Mouse (Mus musculus): ENCODE data around the gene Kctd8. TPM values are rescaled to one million over a fixed set of nuclear protein-coding genes. Genes with fewer than 3 reads are reported as not detected.
"Not testable (repeated sequence)": the region's sequence is repeated elsewhere in the genome, so short reads cannot be mapped to it uniquely, and the experiment has no call there.

Gene Kctd8
- polyA plus RNA-seq, 1 experiment from 2014 or later: 23.4 TPM

DNA sequence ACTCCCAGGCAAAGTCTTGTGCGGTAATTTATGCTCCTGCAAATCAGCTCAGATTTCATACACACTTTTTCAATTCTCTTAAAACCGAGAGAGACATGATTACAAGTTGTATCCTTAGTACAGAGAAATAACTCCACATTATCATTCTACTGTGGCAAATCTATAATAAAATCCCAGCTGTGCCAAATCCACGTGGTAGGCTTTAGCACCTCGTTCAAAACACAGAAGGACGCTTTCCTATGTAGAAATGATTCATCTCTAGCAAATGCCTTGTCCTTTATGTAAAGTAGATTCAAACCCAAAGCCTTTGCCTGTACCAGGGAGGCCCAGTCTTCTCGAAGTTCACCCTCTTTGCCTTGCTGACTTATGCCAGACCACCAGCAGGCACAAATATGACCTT, 57.1 kb downstream of the Kctd8 start:
- H3K36me3 ChIP-seq: no peaks in the 10 kb centered on the region
- no peak for ATAC-seq (ENCODE audit: low FRiP score, low read depth)
- no peak overlapping the region for H3K4me2 ChIP-seq

DNA sequence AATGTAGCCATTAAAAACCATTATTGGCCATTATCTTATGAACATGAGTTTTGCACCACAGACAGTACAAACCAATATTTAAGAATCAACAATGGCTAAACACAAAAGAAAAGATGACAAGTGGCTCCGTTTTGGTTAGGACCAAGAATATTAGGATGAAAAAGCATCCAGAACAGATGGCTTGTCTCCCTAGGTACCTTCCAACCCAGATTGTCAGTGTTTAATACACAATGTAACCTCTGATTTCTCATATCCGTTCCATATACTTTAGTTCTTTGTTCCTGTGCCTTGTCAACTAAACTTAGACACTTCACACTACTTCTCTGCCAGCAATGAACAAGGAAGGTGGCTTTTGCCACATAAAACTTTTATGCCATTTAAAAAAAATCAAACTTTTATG, 89.1 kb downstream of the Kctd8 start:
- 83% methylated on average over 2 of the region's 2 CpGs for WGBS
- no peaks in the 10 kb centered on the region for H3K4me1 ChIP-seq (replicated peaks)
- no peaks in the 10 kb centered on the region for H3K27me3 ChIP-seq
- no peaks in the 10 kb centered on the region for H3K36me3 ChIP-seq
- H3K9ac ChIP-seq: no peak overlapping the region
- no peak overlapping the region for H3K4me2 ChIP-seq
- H3K27ac ChIP-seq (replicated peaks): no peak overlapping the region
- H3K9me3 ChIP-seq: no peaks in the 10 kb centered on the region
- no peak overlapping the region for H3K4me3 ChIP-seq
- ATAC-seq (ENCODE audit: low FRiP score, low read depth): no peak

More for the DNA sequence above, 57.1 kb downstream of the Kctd8 start:
- H3K4me3 ChIP-seq: no peak overlapping the region
- H3K9me3 ChIP-seq: no peaks in the 10 kb centered on the region
- no peak overlapping the region for H3K27ac ChIP-seq (replicated peaks)
- no peaks in the 10 kb centered on the region for H3K4me1 ChIP-seq (replicated peaks)
- 80% methylated on average over 6 of the region's 6 CpGs for WGBS
- no peak overlapping the region for H3K9ac ChIP-seq
- no peaks in the 10 kb centered on the region for H3K27me3 ChIP-seq

DNA sequence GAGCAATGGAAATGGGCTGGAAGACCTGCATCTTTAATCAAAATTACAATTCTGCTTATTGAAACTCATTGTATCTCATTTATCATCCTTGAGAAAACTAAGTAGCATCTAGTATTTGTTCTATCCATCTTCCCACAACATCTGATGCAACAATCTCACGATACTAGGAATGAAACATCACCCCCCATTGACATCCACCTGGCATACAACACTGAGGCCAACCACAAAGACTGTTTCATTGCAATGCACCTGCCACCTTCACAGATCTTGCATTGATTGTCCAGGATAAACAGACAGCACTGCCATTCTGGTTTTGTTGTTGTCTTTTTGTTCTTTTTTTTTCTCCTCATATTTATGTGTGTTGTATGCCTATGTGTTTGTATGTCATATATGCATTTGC, 99.5 kb downstream of the Kctd8 start:
- no peak for ATAC-seq (ENCODE audit: low FRiP score, low read depth)
- Histone ChIP-seq H3K27ac (replicated peaks) (no peak overlapping the region), H3K36me3 (no peaks in the 10 kb centered on the region), H3K9me3 (no peaks in the 10 kb centered on the region), H3K4me1 (replicated peaks) (no peaks in the 10 kb centered on the region), H3K4me3 (no peak overlapping the region), H3K9ac (no peak overlapping the region), H3K4me2 (no peak overlapping the region), H3K27me3 (no peaks in the 10 kb centered on the region)
- 80% methylated on average over 1 of the region's 1 CpGs for WGBS

DNA sequence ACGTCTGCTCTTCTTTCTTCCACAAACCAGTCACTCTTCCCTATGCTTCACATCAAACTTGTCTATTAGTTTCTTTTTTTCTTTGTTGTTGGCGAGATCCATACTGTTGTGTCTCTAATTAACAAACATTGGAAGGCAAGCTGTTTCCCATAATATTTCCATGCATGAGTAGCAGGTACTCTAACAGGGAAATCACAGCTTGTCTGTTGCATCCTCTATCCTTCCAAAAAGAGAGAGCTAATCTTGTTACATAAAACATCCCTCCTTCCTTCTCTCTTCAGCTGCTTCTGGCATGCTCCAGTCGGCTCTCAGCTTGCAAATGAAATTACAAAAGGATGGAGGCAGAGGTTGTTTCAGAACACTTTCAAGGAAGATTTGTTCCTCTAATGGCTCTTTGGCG, 107.9 kb downstream of the Kctd8 start:
- no peak overlapping the region for H3K9ac ChIP-seq
- no peaks in the 10 kb centered on the region for H3K4me1 ChIP-seq (replicated peaks)
- H3K27ac ChIP-seq (replicated peaks): no peak overlapping the region
- H3K4me2 ChIP-seq: no peak overlapping the region
- WGBS: 55% methylated on average over 4 of the region's 4 CpGs
- no peaks in the 10 kb centered on the region for H3K9me3 ChIP-seq
- H3K4me3 ChIP-seq: no peak overlapping the region
- H3K27me3 ChIP-seq: no peaks in the 10 kb centered on the region
- no peak for ATAC-seq (ENCODE audit: low FRiP score, low read depth)
- no peaks in the 10 kb centered on the region for H3K36me3 ChIP-seq

DNA sequence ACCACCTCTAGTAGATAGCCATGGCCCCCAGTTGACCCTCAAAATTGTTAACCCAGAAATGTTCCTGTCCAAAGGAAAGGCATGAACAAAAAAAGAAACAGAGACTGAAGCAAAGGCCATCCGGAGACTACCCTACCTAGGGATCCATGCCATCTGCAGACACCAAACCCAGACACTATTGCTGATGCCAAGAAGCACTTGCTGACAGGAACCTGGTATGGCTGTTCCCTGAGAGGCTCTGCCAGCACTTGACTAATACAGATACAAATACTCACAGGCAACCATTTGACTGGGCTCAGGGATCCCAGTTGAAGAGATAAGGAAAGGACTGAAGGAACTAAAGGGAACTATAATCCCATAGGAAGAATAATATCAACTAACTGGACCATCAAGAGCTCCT, 109.8 kb downstream of the Kctd8 start:
- H3K4me3 ChIP-seq; H3K9ac ChIP-seq; H3K4me1 ChIP-seq (replicated peaks); ATAC-seq (ENCODE audit: low FRiP score, low read depth); H3K4me2 ChIP-seq; H3K27me3 ChIP-seq; H3K27ac ChIP-seq (replicated peaks); H3K36me3 ChIP-seq; H3K9me3 ChIP-seq: not testable (repeated sequence)
- 96% methylated on average over 1 of the region's 1 CpGs for WGBS

DNA sequence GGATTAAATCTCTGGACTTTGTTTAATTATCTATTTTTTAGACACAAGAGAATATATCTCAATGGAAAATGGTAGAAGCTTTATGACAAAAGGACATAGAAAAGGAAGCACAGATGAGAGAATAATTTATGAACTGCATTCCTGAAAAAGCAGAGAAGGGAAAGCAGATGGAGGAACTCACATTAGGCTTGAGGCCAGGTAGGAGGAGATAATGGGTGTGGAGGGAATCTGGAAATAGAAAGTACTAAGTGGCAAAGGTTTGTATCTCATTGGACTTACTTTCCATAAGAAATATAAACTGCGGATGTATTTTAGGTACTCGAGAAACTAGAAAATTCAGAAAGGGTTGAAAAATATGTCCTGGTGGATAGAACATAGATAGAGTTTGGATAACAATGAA, 114.3 kb downstream of the Kctd8 start:
- H3K4me3 ChIP-seq: no peak overlapping the region
- 97% methylated on average over 2 of the region's 2 CpGs for WGBS
- no peak overlapping the region for H3K27ac ChIP-seq (replicated peaks)
- no peaks in the 10 kb centered on the region for H3K4me1 ChIP-seq (replicated peaks)
- H3K27me3 ChIP-seq: no peaks in the 10 kb centered on the region
- H3K36me3 ChIP-seq: no peaks in the 10 kb centered on the region
- no peaks in the 10 kb centered on the region for H3K9me3 ChIP-seq
- H3K9ac ChIP-seq: no peak overlapping the region
- H3K4me2 ChIP-seq: no peak overlapping the region
- ATAC-seq (ENCODE audit: low FRiP score, low read depth): no peak

DNA sequence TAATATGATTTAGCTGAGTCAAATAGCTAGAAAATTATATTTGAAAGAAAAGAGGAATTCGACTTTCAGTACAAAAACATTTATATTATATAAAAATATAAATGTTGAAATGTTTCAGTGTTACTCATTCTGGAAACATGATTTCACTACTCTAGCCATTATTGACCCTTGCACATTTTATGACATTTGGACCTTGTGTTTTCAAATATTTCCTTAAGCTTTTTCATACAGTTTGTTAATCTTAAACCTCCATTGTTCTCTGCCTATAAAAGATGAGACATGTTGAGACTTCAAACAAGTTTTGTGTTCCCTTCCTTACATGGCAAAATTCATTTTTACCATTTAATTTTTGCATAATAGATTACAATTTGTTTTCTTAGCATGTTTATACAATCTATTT, 118.9 kb downstream of the Kctd8 start:
- ATAC-seq (ENCODE audit: low FRiP score, low read depth): no peak
- Histone ChIP-seq H3K9ac (no peak overlapping the region), H3K27ac (replicated peaks) (no peak overlapping the region), H3K27me3 (no peaks in the 10 kb centered on the region), H3K4me2 (no peak overlapping the region), H3K9me3 (no peaks in the 10 kb centered on the region), H3K4me3 (no peak overlapping the region), H3K36me3 (no peaks in the 10 kb centered on the region), H3K4me1 (replicated peaks) (no peaks in the 10 kb centered on the region)
- 88% methylated on average over 1 of the region's 1 CpGs for WGBS

DNA sequence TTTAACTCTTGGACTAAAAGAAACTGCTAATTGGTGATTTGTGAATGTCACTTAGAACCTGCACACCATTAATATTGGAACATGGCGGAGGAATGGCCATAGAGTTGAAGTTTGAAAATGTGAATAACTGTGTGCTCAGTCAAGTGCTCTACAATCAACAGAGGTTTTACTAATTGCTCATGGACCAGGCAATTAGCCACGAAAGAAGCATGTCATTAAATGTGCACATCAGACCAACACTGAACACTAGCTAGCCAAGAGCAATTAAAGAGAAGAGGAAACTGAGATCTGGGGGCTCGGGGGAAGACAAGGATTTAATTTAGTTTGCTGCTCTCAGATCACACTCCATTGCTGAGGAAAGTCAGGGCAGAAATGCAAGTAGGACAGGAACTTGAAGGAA, 126.3 kb downstream of the Kctd8 start:
- Histone ChIP-seq H3K4me1 (replicated peaks) (no peaks in the 10 kb centered on the region), H3K4me2 (no peak overlapping the region), H3K9me3 (no peaks in the 10 kb centered on the region), H3K9ac (no peak overlapping the region), H3K4me3 (no peak overlapping the region), H3K27ac (replicated peaks) (no peak overlapping the region), H3K36me3 (no peaks in the 10 kb centered on the region), H3K27me3 (no peaks in the 10 kb centered on the region)
- 75% methylated on average over 3 of the region's 3 CpGs for WGBS
- no peak for ATAC-seq (ENCODE audit: low FRiP score, low read depth)

DNA sequence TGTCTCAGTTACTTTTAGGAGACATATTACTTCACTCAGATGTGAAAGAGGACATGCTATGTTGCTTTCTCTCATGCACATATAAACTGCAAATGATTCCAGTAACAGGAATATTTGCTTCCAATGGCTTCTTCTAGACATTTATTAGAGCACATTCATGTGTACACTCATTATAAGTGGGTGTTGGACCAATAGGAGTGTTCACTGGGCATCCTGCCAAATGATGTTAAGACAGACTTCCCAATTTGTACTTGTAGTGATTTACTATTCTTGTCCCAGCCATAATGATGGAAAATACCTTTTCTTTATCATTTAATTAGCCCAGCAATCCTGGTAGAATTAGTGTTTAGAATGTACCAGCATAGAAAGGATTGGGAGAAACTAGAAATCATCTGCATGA, 132.1 kb downstream of the Kctd8 start:
- H3K9ac ChIP-seq: no peak overlapping the region
- no peak for ATAC-seq (ENCODE audit: low FRiP score, low read depth)
- no peaks in the 10 kb centered on the region for H3K27me3 ChIP-seq
- no peaks in the 10 kb centered on the region for H3K9me3 ChIP-seq
- H3K4me2 ChIP-seq: no peak overlapping the region
- H3K27ac ChIP-seq (replicated peaks): no peak overlapping the region
- H3K36me3 ChIP-seq: no peaks in the 10 kb centered on the region
- H3K4me1 ChIP-seq (replicated peaks): no peaks in the 10 kb centered on the region
- H3K4me3 ChIP-seq: no peak overlapping the region

DNA sequence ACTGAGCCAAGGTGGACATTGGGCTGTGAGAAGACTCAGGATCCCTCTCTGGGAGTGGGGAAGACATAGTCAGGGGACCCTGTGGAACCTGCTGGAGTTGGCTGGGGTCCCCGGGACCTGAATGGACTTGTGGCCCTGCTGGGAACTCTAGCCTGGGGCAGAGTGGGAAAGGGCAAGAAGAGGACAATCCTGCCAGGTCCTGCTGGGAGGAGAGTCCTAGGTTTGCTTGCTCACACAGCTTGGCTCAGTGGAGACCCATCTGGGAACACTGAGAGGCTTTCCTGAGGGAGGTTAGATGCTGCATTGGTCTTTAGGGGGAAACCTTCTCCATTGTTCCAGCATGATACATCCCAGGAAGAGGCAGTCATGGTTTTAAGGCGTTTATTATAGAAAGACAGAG, 133.8 kb downstream of the Kctd8 start:
- Histone ChIP-seq H3K9me3 (no peaks in the 10 kb centered on the region), H3K36me3 (no peaks in the 10 kb centered on the region), H3K27me3 (no peaks in the 10 kb centered on the region), H3K9ac (no peak overlapping the region), H3K4me3 (no peak overlapping the region), H3K4me2 (no peak overlapping the region), H3K27ac (replicated peaks) (no peak overlapping the region), H3K4me1 (replicated peaks) (no peaks in the 10 kb centered on the region)
- no peak for ATAC-seq (ENCODE audit: low FRiP score, low read depth)
- WGBS: 75% methylated on average over 2 of the region's 2 CpGs

DNA sequence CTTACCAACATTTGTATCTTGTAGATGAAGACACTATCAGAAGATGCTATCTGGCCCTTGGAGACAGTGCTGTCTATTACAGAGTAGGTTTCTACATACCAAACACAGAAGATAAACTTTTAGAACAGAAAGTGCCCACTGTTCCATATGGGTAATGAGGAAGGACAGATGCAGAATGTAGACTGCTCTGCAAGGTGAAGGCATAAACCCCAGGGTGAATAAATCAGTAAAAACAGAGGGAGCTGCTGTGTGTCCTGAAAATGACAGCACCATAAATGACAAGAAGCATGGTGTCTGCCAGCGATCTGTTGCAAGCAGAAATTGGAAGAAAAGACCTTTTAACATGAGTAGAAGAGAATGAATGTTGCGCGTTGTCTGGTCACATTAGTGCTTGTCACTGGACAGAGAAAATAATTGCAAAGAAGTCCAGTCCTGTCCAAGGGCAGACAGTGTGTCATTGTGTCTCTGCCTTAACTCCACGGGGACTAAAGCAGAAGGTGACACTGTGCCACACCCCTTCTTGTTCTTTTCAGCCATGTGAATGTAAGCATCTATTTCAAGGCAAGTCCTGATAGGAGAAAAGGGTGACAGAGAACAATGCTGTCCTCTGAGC, 181.5 kb downstream of the Kctd8 start:
- Histone ChIP-seq H3K27ac (replicated peaks) (no peak overlapping the region), H3K4me2 (no peak overlapping the region), H3K4me1 (replicated peaks) (no peaks in the 10 kb centered on the region), H3K9ac (no peak overlapping the region), H3K27me3 (no peaks in the 10 kb centered on the region), H3K4me3 (no peak overlapping the region), H3K36me3 (no peaks in the 10 kb centered on the region), H3K9me3 (no peaks in the 10 kb centered on the region)
- whole genome bisulfite sequencing: 61% methylated on average over 4 of the region's 4 CpGs
- ATAC-seq (ENCODE audit: low FRiP score, low read depth): peak; percentile 54; the same call in 1 of the 2 replicates

DNA sequence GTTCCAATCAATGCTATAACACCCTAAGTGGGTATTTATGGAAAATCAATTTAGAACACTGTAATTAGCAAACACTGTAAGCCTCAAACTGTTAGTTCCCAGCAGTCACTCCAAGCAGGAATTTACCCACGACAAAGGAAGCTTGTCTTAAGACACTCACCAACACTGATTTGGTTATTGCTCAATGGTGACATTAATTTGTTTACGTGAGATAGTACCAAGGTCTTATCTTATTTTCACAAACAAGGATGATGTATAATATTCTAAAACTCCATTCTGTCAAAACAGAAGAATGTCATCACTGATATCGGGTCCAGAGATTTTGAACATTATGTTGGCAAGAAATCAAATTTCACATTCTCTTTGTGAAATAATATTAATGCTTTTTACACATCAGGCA, 185.0 kb downstream of the Kctd8 start:
- Histone ChIP-seq H3K9ac (no peak overlapping the region), H3K9me3 (no peaks in the 10 kb centered on the region), H3K4me3 (no peak overlapping the region), H3K27me3 (no peaks in the 10 kb centered on the region), H3K4me1 (replicated peaks) (no peaks in the 10 kb centered on the region), H3K36me3 (no peaks in the 10 kb centered on the region), H3K27ac (replicated peaks) (no peak overlapping the region), H3K4me2 (no peak overlapping the region)
- 76% methylated on average over 3 of the region's 3 CpGs for WGBS
- ATAC-seq (ENCODE audit: low FRiP score, low read depth): no peak

DNA sequence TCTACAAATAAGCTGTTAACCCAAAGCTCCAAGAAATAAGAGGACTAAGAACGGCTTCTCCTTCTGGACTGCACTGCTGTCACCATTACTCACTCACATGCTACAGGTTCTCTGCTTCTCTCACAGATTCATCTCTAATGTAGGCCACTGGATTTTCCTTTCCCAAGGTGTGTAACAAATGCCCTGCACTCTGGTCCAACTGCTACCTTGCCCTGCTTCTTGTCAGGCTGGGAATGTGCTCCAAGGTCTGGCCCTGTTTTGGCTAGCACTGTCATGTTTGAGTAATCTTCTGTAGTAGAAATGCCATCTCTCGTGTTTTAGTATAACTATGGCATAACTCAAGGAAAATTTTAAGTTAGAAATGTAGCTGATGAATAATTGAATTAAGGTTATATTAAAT, 195.7 kb downstream of the Kctd8 start:
- no peaks in the 10 kb centered on the region for H3K36me3 ChIP-seq
- no peak overlapping the region for H3K9ac ChIP-seq
- H3K4me1 ChIP-seq (replicated peaks): no peaks in the 10 kb centered on the region
- no peak overlapping the region for H3K4me2 ChIP-seq
- no peak for ATAC-seq (ENCODE audit: low FRiP score, low read depth)
- H3K4me3 ChIP-seq: no peak overlapping the region
- H3K27ac ChIP-seq (replicated peaks): no peak overlapping the region
- no peaks in the 10 kb centered on the region for H3K9me3 ChIP-seq
- no peaks in the 10 kb centered on the region for H3K27me3 ChIP-seq
- 87% methylated on average over 2 of the region's 2 CpGs for WGBS
